Mouse (Mus musculus): ENCODE measurements around the gene Sema3f.

The Sema3f gene

DNA sequence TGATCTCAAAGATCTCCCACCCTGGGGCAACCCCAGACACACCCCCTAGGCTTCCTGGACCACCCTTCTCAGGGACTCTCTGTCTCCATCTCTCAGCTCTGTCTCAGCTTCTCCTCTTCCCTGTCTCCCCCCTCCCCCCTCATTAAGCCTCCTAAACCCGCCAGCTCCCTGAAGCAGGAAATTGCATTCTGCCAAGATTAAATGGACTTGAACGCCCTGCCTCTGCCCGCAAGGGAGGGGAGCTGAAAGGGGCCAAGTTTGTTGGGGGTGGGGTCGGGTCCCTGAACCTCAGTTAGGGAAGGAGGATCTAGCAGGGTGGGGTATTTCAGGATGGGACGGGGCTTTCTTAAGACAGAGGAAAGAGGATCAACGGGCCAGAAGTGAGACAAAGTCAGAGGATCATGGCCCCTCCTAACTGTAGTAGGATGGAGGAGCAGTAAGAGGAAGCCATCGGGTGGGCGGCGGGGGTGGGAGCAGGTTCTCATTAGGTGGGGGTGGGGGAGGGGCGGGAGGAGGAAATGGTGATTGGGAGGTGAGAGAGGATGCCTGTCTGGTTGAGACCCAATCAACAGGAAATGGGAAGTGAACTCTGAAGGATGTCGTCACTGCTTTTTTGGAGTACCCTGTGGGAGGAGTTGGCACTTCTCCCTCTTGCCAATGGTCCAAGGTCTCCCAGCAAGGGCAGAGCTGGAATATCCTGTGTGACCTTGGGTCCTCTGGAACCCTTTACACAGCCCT lies 13.7 kb upstream of the Sema3f start:
- in situ Hi-C loops (cut with MboI; ENCODE audit: low pct_unique_long_range_greater_than_20kb in 1 of 2, low sequenced_read_pairs in 2 of 2, unreplicated experiment in 1 of 2), result no loop called here

DNA sequence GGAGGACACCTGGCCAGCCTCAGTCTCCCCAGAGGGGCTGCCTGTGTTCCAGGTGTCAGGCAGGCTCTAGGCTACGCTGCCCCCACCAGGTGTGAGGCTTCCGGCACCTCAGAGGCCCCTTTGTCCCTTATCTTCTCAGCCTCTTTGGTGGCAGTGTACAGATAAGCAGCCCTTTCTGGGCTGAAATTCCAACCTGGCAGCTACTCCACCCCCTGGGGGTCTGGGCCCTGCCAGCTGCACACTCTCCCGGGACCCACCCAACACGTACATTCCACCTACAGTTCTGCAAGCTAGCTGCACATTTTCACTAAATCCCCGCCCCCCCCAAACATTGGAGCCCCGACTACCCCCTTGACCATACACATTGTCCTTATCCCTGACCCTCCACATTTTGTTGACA lies 13.0 kb upstream of the Sema3f start:
- in situ Hi-C loops (cut with MboI; ENCODE audit: low pct_unique_long_range_greater_than_20kb in 1 of 2, low sequenced_read_pairs in 2 of 2, unreplicated experiment in 1 of 2), result no loop called here

DNA sequence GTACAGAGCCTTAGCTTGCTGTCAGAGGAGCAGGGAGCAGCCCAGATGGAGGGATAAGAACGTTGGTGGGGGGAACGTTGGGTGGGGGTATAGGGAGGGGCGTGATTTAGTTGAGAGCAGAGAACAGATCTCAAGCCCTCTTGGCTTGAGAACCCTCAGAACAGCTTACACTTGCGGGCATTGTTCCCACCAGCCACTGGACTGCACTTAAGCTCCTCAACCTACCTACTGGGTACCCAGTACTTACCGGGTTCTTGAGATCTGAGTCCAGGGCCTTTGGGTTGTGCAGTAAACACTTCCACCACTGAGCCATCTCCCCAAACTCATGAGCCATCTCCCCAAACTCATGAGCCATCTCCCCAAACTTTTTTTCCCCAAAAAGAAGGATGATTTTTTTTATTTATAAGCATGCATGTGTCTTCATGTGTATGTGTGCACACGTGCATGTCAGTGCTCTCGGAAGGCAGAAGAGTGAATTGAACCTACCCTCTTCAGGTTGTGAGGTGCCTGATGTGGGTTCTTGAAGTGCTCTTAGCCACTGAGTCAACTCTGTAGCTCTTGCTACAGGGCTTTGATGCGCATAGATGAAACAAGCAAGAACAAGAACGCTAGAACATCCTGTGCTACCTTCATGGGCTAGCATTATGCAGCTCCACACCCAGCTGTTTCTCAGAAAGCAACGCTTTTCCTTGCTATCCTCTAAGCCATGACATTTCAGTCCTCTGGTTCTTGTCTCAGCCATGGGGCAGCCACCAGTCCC lies 8.7 kb upstream of the Sema3f start:
- in situ Hi-C loops (cut with MboI; ENCODE audit: low pct_unique_long_range_greater_than_20kb in 1 of 2, low sequenced_read_pairs in 2 of 2, unreplicated experiment in 1 of 2), result no loop called here

DNA sequence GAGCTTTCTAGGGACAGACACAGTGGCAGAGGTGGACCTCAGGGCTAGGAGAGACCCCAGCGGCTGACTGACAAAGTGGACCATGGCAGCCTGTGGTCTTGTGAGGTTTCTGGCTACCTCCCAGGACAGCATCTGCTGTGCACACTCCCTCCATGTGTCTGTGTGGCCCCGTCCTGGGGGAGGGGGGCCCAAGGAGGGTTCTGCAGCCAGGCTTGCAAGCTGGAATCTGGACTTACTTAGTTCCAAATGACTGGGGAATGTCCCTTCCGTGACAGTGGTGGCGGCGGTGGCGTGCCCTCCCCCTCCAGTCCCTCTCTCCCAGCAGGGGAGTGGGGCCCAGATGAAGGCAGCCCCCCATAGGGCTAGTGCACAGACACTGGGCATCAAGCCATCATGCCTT lies 6.7 kb upstream of the Sema3f start:
- in situ Hi-C loops (cut with MboI; ENCODE audit: low pct_unique_long_range_greater_than_20kb in 1 of 2, low sequenced_read_pairs in 2 of 2, unreplicated experiment in 1 of 2), result no loop called here

DNA sequence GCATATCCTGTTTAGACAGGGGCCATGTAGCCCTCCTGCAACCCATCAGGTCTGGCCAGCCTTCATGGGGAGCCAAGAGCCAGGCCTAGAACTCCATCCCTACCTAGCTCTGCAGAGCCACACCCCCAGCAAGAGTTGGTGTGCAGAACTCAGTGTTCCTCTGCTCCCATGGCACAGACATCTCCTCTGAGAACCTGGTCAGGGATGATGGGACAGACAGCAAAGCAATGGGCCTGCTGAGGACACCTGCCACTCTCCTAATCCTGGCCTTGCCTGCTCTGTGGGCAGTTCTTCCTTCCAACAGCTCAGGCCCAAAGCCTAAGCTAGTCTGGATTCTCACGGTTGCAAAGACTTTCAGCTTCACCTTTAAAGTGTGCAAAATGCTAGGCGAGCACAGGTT lies 5.4 kb upstream of the Sema3f start:
- in situ Hi-C loops (cut with MboI; ENCODE audit: low pct_unique_long_range_greater_than_20kb in 1 of 2, low sequenced_read_pairs in 2 of 2, unreplicated experiment in 1 of 2), result no loop called here

DNA sequence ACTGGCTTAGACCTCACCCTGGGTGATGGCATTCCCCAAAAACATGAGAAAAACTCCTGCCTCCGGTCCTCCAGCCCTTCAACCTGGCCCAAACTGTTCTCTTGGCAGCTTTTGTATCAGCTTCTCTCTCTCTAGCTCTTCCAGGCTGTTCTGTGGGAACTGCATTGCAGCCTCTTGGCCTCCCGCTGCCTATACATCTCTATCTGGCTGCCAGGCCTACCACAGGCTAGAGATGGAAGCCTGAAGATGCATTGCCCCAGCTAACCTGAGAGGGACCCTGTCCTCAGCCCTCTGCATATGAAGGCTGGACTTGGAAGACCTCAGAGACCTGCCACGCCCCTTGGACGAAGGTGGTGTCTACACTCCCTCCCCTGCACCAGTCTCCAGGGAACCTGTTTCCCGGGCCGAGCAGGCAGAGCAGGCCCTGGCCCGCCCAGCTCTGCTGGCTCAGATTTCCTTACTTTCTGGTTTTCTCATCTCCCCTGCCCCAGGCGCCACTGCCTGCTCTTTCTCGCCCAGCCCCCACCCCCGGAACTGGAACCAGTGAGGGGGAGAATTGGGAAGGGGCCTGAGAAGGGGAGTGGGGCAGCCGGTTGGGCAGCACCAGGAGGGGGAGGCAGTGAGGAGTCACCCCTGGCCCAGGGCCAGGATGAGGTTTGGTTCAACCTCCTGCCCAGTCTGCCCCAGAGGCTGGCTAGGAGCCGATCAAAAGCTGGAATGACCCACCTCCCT lies 4.1 kb upstream of the Sema3f start:
- in situ Hi-C loops (cut with MboI; ENCODE audit: low pct_unique_long_range_greater_than_20kb in 1 of 2, low sequenced_read_pairs in 2 of 2, unreplicated experiment in 1 of 2), result no loop called here

DNA sequence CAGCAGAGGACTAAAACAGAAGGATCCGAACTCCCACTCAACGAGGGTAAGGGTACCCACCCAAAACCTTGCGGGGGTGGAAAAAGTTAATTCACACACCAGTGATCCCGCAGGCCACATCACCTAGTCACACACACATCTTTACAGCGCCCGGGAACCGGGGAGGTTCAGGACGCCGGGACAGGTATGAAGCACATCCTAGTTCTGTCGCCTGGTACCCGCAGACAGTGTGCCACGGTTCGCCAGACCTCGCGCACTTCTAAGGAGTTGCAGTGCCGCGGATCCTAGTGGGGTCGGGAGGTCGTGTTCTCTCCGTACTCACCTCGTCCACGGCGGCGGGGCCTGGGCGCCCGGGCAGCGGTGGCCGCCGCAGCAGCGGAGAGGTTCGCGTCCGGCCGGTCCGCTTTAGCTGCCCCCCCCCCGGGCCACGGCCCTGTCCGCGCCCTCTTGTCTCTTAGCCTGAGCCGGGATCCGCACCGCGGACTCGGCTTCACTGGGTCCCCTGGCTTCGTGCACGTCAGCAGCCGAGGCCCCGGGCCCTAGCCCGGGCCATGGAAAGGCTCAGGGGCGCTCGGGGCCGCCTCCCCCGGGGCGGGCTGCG lies 1.1 kb downstream of the Sema3f start:
- in situ Hi-C loops (cut with MboI; ENCODE audit: low pct_unique_long_range_greater_than_20kb in 1 of 2, low sequenced_read_pairs in 2 of 2, unreplicated experiment in 1 of 2), result no loop called here

DNA sequence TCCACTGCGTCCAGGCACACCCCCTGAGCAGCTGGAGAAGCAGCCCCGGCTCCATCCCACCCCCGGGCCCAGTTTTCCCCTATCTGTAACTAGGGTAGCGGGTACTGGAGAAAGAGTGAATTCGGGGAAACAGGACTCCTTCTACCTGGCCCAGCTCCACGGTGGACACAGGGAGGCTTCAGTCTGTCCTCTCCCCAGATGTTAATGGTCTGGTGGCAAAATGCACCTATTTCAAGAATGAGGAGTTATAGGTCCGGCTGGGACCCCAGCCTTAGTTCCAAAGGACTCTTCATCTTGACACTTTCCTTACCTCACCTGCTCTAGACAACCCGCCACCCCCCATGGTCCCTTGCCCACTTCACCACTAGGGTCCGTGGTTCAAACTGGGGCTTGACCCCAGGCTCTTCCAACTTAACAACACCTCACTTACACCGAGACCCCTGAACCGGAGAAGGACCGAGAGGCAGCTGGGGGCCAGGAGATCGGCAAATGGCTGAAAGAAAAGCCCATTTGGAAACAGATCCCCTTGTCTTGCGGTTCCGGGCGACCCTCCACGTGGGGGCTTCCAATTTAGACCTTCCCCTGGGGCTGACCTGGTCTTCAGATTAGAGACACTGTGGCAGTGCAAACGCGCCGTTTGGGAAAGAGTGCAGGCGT lies 1.7 kb downstream of the Sema3f start:
- in situ Hi-C loops (cut with MboI; ENCODE audit: low pct_unique_long_range_greater_than_20kb in 1 of 2, low sequenced_read_pairs in 2 of 2, unreplicated experiment in 1 of 2), result no loop called here

DNA sequence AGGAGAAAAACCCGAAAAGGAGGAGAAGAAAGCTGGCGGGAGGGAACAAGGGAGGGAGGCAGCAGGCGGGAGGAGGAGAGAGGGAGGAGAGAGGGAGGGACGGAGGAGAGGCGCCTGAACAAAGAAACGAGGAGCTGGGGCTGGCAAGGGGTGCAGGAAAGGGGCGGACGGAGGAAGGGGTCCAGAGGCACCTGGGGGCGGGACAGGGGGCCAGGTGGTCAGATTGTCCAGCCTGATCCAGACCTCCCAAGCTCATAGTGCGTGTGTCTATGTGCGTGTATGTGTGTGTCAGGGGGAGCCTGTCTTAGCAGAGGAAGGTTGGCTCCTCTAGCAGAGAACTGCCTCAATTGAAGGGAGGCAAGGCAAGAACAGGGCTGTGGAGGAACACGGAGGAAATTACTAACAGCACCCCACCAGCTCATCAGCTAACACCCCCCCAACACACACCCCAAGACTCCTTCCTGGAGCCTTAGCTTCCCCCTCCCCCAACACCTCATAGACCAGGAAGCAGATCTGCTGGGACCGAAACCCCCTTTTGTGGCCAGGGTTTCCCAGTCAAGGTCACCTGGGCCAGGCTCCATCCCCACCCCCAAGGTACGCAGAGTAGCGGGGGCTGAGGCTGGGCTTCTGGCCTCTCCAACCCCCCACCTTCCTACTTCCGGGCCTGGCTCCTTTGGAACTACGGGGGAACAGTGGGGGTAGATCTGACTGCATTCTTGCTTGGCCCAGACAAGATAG lies 2.4 kb downstream of the Sema3f start:
- in situ Hi-C loops (cut with MboI; ENCODE audit: low pct_unique_long_range_greater_than_20kb in 1 of 2, low sequenced_read_pairs in 2 of 2, unreplicated experiment in 1 of 2), result no loop called here

DNA sequence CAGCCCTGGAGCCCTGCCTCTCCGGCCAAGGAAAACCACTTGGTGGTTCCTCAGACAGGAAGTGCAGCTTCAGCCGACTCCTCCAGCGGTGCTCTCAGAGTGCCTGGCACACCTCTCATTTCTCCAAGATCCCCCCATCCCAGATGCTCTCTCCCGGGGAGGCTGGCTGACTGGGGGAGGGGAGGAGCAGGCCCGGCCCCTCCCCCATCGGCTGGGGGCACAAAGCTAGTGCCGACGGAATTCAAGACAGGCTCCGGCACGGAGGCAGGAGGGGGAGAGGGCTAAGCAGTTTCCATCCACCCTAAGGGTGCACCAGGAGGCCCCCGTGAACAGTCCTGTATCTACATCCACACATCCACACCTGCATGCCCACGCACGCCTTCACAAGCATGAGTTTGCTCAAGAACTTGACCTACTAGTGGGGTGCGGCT lies 3.5 kb downstream of the Sema3f start:
- in situ Hi-C loops (cut with MboI; ENCODE audit: low pct_unique_long_range_greater_than_20kb in 1 of 2, low sequenced_read_pairs in 2 of 2, unreplicated experiment in 1 of 2), result no loop called here

DNA sequence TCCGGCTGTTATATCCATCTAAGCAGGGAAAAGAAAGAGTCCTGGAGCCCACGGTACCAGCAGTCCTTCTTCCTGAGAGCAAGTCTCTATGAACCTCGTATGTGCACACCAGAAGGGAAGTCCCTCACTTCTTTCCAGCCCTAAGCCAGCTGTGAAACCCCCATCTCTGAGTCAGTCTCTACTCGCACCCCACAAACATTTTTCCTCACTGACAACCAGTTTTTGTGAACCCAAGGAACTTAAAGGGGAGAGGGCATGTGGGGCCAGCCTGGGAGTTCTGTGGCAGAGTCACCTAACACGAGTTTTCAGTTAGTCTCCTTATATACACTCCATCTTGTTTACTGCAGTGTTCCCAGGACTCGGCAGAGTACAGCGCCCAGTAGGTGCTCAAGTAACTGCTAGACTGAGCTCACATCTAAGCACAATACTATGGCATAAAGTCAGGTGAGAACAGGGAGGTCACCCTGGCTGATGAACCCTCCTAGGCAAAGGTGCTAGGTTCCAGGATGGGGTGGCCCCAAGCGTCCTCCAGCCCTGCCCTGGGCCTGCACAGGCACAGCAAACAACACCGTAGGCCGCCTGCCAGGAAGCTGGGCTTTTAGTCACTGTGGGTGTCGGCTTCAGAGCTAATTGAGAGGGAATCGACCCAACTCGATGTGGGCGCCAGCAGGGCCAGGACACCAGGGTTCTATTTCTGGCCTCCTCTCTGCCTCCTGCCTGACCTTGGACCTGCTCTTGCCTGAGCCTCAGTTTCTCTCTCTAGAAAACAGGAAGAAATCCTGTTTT lies 6.7 kb downstream of the Sema3f start:
- in situ Hi-C loops (cut with MboI; ENCODE audit: low pct_unique_long_range_greater_than_20kb in 1 of 2, low sequenced_read_pairs in 2 of 2, unreplicated experiment in 1 of 2), result no loop called here

DNA sequence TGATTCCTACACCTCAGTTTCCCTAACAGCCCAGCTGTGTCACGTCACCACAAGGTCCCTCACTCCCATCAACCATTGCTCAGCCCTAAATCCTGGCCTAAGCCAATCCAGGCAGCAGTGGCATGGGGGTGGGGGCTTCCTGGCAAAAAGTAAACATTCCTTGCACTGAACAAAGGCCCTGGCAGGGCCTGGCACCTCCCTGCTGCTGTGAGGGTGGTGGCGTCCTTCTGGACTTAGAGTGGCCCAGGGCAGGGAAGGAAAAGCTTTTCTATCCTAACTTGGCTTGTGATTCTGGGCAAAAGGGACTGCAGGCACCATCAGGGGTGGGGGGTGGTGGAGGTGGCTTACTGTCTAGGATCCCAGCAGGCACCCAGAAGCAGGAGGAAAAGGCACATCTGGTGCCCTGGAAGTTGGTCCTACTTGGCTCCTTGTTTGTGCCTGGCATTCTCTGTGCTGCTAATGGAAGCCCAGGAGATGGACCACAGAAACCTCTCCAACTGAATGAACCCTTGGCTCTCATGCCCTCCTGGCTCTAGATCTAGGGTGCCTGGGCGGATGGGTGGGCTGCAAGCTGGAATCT lies 7.6 kb downstream of the Sema3f start:
- in situ Hi-C loops (cut with MboI; ENCODE audit: low pct_unique_long_range_greater_than_20kb in 1 of 2, low sequenced_read_pairs in 2 of 2, unreplicated experiment in 1 of 2), result no loop called here

DNA sequence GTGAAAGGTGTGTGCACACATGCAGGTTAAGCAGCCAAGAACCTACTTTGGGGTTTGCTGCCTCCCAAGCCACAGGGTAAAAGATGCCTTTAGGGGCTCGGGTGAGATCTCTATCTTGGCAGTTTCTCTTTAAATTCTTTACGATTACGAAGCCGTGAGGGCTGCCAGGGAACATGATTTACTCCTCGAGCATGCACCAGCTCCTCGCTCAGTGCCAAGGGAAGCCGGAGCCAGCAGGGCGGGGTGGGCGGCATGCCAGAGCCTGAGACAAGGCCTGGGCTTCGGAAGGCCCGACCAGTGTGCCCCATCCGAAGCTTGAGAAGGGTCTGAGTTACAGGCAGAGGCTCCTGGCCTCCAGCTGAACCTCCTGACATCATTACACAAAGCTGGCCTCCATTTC lies 8.7 kb downstream of the Sema3f start:
- in situ Hi-C loops (cut with MboI; ENCODE audit: low pct_unique_long_range_greater_than_20kb in 1 of 2, low sequenced_read_pairs in 2 of 2, unreplicated experiment in 1 of 2), result no loop called here

DNA sequence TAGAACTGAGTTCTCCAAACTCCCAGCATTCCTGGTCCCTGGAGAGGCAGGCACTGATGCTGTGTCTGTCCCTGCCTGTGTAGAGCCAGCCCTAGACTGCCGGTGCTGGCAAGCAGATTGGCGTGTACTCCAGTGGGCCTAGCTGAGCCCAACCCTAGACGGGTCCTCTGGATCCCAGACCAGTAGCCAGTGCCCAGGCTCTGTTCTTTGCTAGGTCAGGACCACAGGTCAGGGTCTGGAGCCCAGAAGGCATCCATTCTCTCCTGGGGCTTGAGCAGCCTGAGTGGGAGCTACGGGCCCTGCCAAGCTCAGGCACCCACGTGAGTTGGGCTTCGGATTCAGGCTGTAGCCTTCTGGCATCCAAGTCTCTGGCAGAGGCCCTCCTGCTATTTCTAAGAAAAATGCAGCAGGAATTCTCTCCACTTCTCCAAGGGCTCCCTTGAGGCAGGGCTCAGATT lies 10.1 kb downstream of the Sema3f start:
- in situ Hi-C loops (cut with MboI; ENCODE audit: low pct_unique_long_range_greater_than_20kb in 1 of 2, low sequenced_read_pairs in 2 of 2, unreplicated experiment in 1 of 2), result no loop called here

DNA sequence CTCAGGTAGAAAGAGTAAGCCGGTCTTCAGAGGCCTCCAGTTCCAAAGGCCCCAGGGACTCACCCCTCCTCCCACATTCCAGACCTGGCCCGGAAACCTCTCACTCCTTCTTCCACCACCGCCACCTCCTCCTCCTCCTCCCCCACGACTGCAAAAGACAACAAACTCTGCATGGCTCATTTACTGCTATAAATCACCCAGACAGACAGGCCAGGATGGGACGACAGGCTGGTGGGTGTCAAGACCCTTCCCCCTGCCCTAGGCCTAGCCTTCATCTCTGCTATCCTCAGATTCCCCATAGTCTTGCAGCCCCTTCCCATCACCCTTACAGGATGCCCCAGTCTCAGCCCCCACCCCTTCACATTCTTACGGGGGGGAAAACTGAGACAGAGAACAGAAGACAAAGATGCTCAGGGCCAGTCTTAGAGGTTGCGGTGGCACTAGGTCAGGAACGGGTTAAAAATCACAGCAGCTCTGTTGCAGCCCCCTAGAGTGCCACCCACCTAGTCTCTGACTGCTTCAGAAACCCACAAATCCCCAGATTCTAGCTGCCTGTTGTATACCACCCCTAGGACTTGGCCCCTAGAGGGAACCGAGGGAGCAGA lies 10.8 kb downstream of the Sema3f start:
- in situ Hi-C loops (cut with MboI; ENCODE audit: low pct_unique_long_range_greater_than_20kb in 1 of 2, low sequenced_read_pairs in 2 of 2, unreplicated experiment in 1 of 2), result no loop called here

DNA sequence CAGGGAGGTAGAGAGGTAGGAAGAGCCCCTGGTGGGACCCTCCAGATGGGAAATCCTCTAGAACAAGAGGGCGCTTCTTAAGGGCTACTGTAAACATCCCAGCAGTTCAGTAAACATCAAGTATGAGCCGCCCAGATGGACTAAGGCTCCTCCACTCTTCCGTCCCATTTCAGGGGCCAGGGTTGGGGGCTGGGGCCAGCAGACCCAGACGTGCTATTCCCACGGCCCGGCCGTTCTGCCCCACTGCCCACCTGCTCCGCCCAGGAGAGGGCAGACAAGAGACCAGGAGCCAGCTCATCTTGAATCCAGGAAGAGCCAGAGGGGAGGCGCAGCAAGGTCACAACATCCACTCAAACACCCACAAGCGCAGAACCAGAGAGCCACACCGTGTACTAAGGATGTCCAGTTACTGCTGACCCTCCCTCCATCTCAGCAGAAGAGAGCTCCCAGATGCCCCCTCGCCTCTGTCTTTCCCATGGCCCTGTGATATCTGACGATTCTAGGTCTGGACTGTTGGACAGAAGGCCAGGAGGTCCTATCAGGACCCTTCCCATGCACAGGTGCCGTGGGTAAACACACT lies 11.6 kb downstream of the Sema3f start:
- in situ Hi-C loops (cut with MboI; ENCODE audit: low pct_unique_long_range_greater_than_20kb in 1 of 2, low sequenced_read_pairs in 2 of 2, unreplicated experiment in 1 of 2), result no loop called here
